Mouse (Mus musculus): ENCODE data around the gene Sh3gl3. TPM values are rescaled to one million over a fixed set of nuclear protein-coding genes. Genes with fewer than 3 reads are reported as not detected.

The Sh3gl3 gene
- polyA plus RNA-seq, 1 experiment from 2014 or later, result 76.3 TPM

GRCm38 (mm10) chr7:82236152-82236898 lies 62.7 kb downstream of the Sh3gl3 start:
- no peak for ATAC-seq (ENCODE audit: low FRiP score)
- H3K4me3 ChIP-seq (replicated peaks), result no peak overlapping the region
- no peaks in the 10 kb centered on the region for H3K9me3 ChIP-seq (replicated peaks)
- H3K27ac ChIP-seq (replicated peaks), result no peak overlapping the region
- no peaks in the 10 kb centered on the region for H3K36me3 ChIP-seq
- no peaks in the 10 kb centered on the region for H3K27me3 ChIP-seq (replicated peaks)
- no peak overlapping the region for H3K9ac ChIP-seq (replicated peaks)
- peaks cover 10% of the 10 kb centered on the region for H3K4me1 ChIP-seq
- 67% methylated on average over 9 of the region's 11 CpGs for WGBS
- H3K4me2 ChIP-seq, result no peak overlapping the region

- WGBS, result 91% methylated on average over 4 of the region's 4 CpGs
- Histone ChIP-seq H3K27me3 (replicated peaks) (no peaks in the 10 kb centered on the region), H3K4me1 (peaks cover 9% of the 10 kb centered on the region), H3K9ac (replicated peaks) (no peak overlapping the region), H3K9me3 (replicated peaks) (no peaks in the 10 kb centered on the region), H3K4me3 (replicated peaks) (no peak overlapping the region), H3K27ac (replicated peaks) (no peak overlapping the region), H3K36me3 (no peaks in the 10 kb centered on the region), H3K4me2 (no peak overlapping the region)
- ATAC-seq (ENCODE audit: low FRiP score), result no peak
Measured at GRCm38 (mm10) chr7:82236899-82237162, 63.2 kb downstream of the Sh3gl3 start.

- H3K4me1 ChIP-seq, result no peaks in the 10 kb centered on the region
- no peak overlapping the region for H3K4me3 ChIP-seq (replicated peaks)
- no peak overlapping the region for H3K27ac ChIP-seq (replicated peaks)
- no peak for ATAC-seq (ENCODE audit: low FRiP score)
- 58% methylated on average over 8 of the region's 8 CpGs for WGBS
- H3K9ac ChIP-seq (replicated peaks), result no peak overlapping the region
- H3K27me3 ChIP-seq (replicated peaks), result no peaks in the 10 kb centered on the region
- no peaks in the 10 kb centered on the region for H3K9me3 ChIP-seq (replicated peaks)
- H3K4me2 ChIP-seq, result no peak overlapping the region
- no peaks in the 10 kb centered on the region for H3K36me3 ChIP-seq
Measured at GRCm38 (mm10) chr7:82240424-82241240, 67.0 kb downstream of the Sh3gl3 start.

GRCm38 (mm10) chr7:82244701-82245100 lies 71.1 kb downstream of the Sh3gl3 start:
- no peaks in the 10 kb centered on the region for H3K9me3 ChIP-seq (replicated peaks)
- WGBS, result 84% methylated on average over 3 of the region's 3 CpGs
- no peak overlapping the region for H3K9ac ChIP-seq (replicated peaks)
- 0 out of 2 replicates have a peak, but pooled peaks cover 5% of the 10 kb centered on the region for H3K4me1 ChIP-seq
- no peak overlapping the region for H3K4me2 ChIP-seq
- no peak for ATAC-seq (ENCODE audit: low FRiP score)
- no peaks in the 10 kb centered on the region for H3K36me3 ChIP-seq
- no peak overlapping the region for H3K27ac ChIP-seq (replicated peaks)
- no peak overlapping the region for H3K4me3 ChIP-seq (replicated peaks)
- H3K27me3 ChIP-seq (replicated peaks), result no peaks in the 10 kb centered on the region

GRCm38 (mm10) chr7:82248953-82249695 lies 75.5 kb downstream of the Sh3gl3 start:
- Histone ChIP-seq H3K4me2 (no peak overlapping the region), H3K9me3 (replicated peaks) (no peaks in the 10 kb centered on the region), H3K4me3 (replicated peaks) (no peak overlapping the region), H3K27me3 (replicated peaks) (no peaks in the 10 kb centered on the region), H3K36me3 (no peaks in the 10 kb centered on the region), H3K4me1 (0 out of 2 replicates have a peak, but pooled peaks cover 5% of the 10 kb centered on the region), H3K9ac (replicated peaks) (no peak overlapping the region), H3K27ac (replicated peaks) (no peak overlapping the region)
- WGBS, result 60% methylated on average over 10 of the region's 10 CpGs
- ATAC-seq (ENCODE audit: low FRiP score), result no peak

GRCm38 (mm10) chr7:82253309-82253708 lies 79.7 kb downstream of the Sh3gl3 start:
- Histone ChIP-seq H3K27me3 (replicated peaks) (no peaks in the 10 kb centered on the region), H3K9ac (replicated peaks) (no peak overlapping the region), H3K4me1 (0 out of 2 replicates have a peak, but pooled peaks cover 5% of the 10 kb centered on the region), H3K36me3 (no peaks in the 10 kb centered on the region), H3K4me2 (no peak overlapping the region), H3K27ac (replicated peaks) (no peak overlapping the region), H3K4me3 (replicated peaks) (no peak overlapping the region), H3K9me3 (replicated peaks) (no peaks in the 10 kb centered on the region)
- no peak for ATAC-seq (ENCODE audit: low FRiP score)
- WGBS, result 76% methylated on average over 1 of the region's 1 CpGs

GRCm38 (mm10) chr7:82256936-82257335 lies 83.3 kb downstream of the Sh3gl3 start:
- Histone ChIP-seq H3K4me2 (no peak overlapping the region), H3K4me3 (replicated peaks) (no peak overlapping the region), H3K9ac (replicated peaks) (no peak overlapping the region), H3K9me3 (replicated peaks) (no peaks in the 10 kb centered on the region), H3K36me3 (no peaks in the 10 kb centered on the region), H3K27ac (replicated peaks) (no peak overlapping the region), H3K27me3 (replicated peaks) (no peaks in the 10 kb centered on the region), H3K4me1 (no peaks in the 10 kb centered on the region)
- WGBS, result 82% methylated on average over 6 of the region's 6 CpGs
- no peak for ATAC-seq (ENCODE audit: low FRiP score)

GRCm38 (mm10) chr7:82257530-82257929 lies 83.9 kb downstream of the Sh3gl3 start:
- ATAC-seq (ENCODE audit: low FRiP score), result no peak
- H3K27me3 ChIP-seq (replicated peaks), result no peaks in the 10 kb centered on the region
- H3K4me1 ChIP-seq, result no peaks in the 10 kb centered on the region
- 91% methylated on average over 4 of the region's 4 CpGs for WGBS
- H3K9me3 ChIP-seq (replicated peaks), result no peaks in the 10 kb centered on the region
- H3K4me2 ChIP-seq, result no peak overlapping the region
- no peaks in the 10 kb centered on the region for H3K36me3 ChIP-seq
- no peak overlapping the region for H3K27ac ChIP-seq (replicated peaks)
- no peak overlapping the region for H3K4me3 ChIP-seq (replicated peaks)
- no peak overlapping the region for H3K9ac ChIP-seq (replicated peaks)

GRCm38 (mm10) chr7:82260210-82260609 lies 86.6 kb downstream of the Sh3gl3 start:
- ATAC-seq (ENCODE audit: low FRiP score), result no peak
- Histone ChIP-seq H3K4me3 (replicated peaks) (no peak overlapping the region), H3K9ac (replicated peaks) (no peak overlapping the region), H3K36me3 (no peaks in the 10 kb centered on the region), H3K27me3 (replicated peaks) (no peaks in the 10 kb centered on the region), H3K9me3 (replicated peaks) (no peaks in the 10 kb centered on the region), H3K4me2 (no peak overlapping the region), H3K4me1 (no peaks in the 10 kb centered on the region), H3K27ac (replicated peaks) (no peak overlapping the region)
- 78% methylated on average over 6 of the region's 6 CpGs for WGBS

GRCm38 (mm10) chr7:82263141-82263540 lies 89.5 kb downstream of the Sh3gl3 start:
- H3K4me3 ChIP-seq (replicated peaks), result no peak overlapping the region
- no peaks in the 10 kb centered on the region for H3K36me3 ChIP-seq
- no peaks in the 10 kb centered on the region for H3K4me1 ChIP-seq
- no peak for ATAC-seq (ENCODE audit: low FRiP score)
- no peak overlapping the region for H3K4me2 ChIP-seq
- WGBS, result 17% methylated on average over 8 of the region's 8 CpGs
- no peaks in the 10 kb centered on the region for H3K27me3 ChIP-seq (replicated peaks)
- no peak overlapping the region for H3K9ac ChIP-seq (replicated peaks)
- H3K27ac ChIP-seq (replicated peaks), result no peak overlapping the region
- H3K9me3 ChIP-seq (replicated peaks), result no peaks in the 10 kb centered on the region

GRCm38 (mm10) chr7:82264119-82264518 lies 90.5 kb downstream of the Sh3gl3 start:
- 75% methylated on average over 2 of the region's 2 CpGs for WGBS
- Histone ChIP-seq H3K9me3 (replicated peaks) (no peaks in the 10 kb centered on the region), H3K4me3 (replicated peaks) (no peak overlapping the region), H3K27ac (replicated peaks) (no peak overlapping the region), H3K4me1 (no peaks in the 10 kb centered on the region), H3K36me3 (no peaks in the 10 kb centered on the region), H3K9ac (replicated peaks) (no peak overlapping the region), H3K27me3 (replicated peaks) (no peaks in the 10 kb centered on the region), H3K4me2 (no peak overlapping the region)
- ATAC-seq (ENCODE audit: low FRiP score), result no peak

GRCm38 (mm10) chr7:82265365-82265764 lies 91.7 kb downstream of the Sh3gl3 start:
- Histone ChIP-seq H3K4me1 (no peaks in the 10 kb centered on the region), H3K9me3 (replicated peaks) (no peaks in the 10 kb centered on the region), H3K4me3 (replicated peaks) (no peak overlapping the region), H3K27ac (replicated peaks) (no peak overlapping the region), H3K27me3 (replicated peaks) (no peaks in the 10 kb centered on the region), H3K9ac (replicated peaks) (no peak overlapping the region), H3K36me3 (no peaks in the 10 kb centered on the region), H3K4me2 (no peak overlapping the region)
- no peak for ATAC-seq (ENCODE audit: low FRiP score)
- WGBS, result 87% methylated on average over 4 of the region's 4 CpGs

All from neural tube, embryonic 15.5 days (tissue).